Mouse (Mus musculus) myocyte (in vitro differentiated cells): ENCODE measurements at regions not wholly inside any gene's neighbourhood (a gene's known extent, or its start where the extent isn't known, plus 50 kb on each side); places are given as distances from the start of the nearest gene placed in this dataset.

Experiments used
- H3K27me3 ChIP-seq: one replicate; pipeline ENCODE4 v1.6.1; 2011; ENCODE audit not compliant: control insufficient read depth, insufficient read depth, insufficient read length
- H3K36me3 ChIP-seq: one replicate; pipeline ENCODE4 v1.6.1; 2011; ENCODE audit not compliant: control insufficient read depth, insufficient read depth
- H3K4me2 ChIP-seq: one replicate; pipeline ENCODE4 v1.6.1; 2011; ENCODE audit warnings: low read depth, control low read depth
- H3K4me3 ChIP-seq: one replicate; pipeline ENCODE4 v1.5.1; 2011; ENCODE audit warnings: mild to moderate bottlenecking, control low read depth, moderate library complexity
- H3K79me2 ChIP-seq: one replicate; pipeline ENCODE4 v1.6.1; 2011; ENCODE audit not compliant: control insufficient read depth, insufficient read depth
- H3ac ChIP-seq: one replicate; pipeline ENCODE4 v1.6.1; 2011; ENCODE audit not compliant: control insufficient read depth, insufficient read length
- CEBPB ChIP-seq: IDR thresholded peaks from 2 replicates; pipeline ENCODE4 v1.6.1; 2011; ENCODE audit warnings: mild to moderate bottlenecking, moderate library complexity; ENCODE audit not compliant: poor library complexity, insufficient read depth, severe bottlenecking
- E2F4 ChIP-seq: IDR thresholded peaks from one replicate; pipeline ENCODE4 v1.6.1; 2011; ENCODE audit warnings: mild to moderate bottlenecking, control low read depth, moderate library complexity; ENCODE audit not compliant: insufficient read depth
- MAX ChIP-seq: IDR thresholded peaks from one replicate; pipeline ENCODE4 v1.6.1; 2011; ENCODE audit warnings: low read depth, mild to moderate bottlenecking, control low read depth
- MYOD1 ChIP-seq, 3 experiments: IDR thresholded peaks; one replicate each; pipeline ENCODE4 v1.6.1; 2011; ENCODE audit warnings: control low read depth in 2 of 3, low read depth in 2 of 3, mild to moderate bottlenecking in 2 of 3, moderate library complexity in 1 of 3; ENCODE audit not compliant: insufficient read length in 2 of 3, control insufficient read depth in 1 of 3
- MYOG ChIP-seq, 3 experiments: IDR thresholded peaks; one replicate each; pipeline ENCODE4 v1.6.1; 2011; ENCODE audit warnings: control low read depth in 2 of 3, low read depth in 2 of 3, mild to moderate bottlenecking in 2 of 3; ENCODE audit not compliant: insufficient read length in 2 of 3, control insufficient read depth in 1 of 3, insufficient read depth in 1 of 3
- POLR2A ChIP-seq: IDR thresholded peaks from one replicate; pipeline ENCODE4 v1.6.1; 2011; ENCODE audit warnings: low read depth, mild to moderate bottlenecking, control low read depth, moderate library complexity; ENCODE audit not compliant: insufficient read length
- POLR2AphosphoS2 ChIP-seq: IDR thresholded peaks from one replicate; pipeline ENCODE4 v1.6.1; 2011; ENCODE audit warnings: low read depth, control low read depth; ENCODE audit not compliant: insufficient read length
- REST ChIP-seq: IDR thresholded peaks from one replicate; pipeline ENCODE4 v1.6.1; 2011; ENCODE audit warnings: mild to moderate bottlenecking, control low read depth, moderate library complexity; ENCODE audit not compliant: insufficient read depth, insufficient read length
- SRF ChIP-seq: IDR thresholded peaks from one replicate; pipeline ENCODE4 v1.6.1; 2011; ENCODE audit warnings: low read depth; ENCODE audit not compliant: control insufficient read depth, insufficient read length
- TCF12 ChIP-seq: IDR thresholded peaks from one replicate; pipeline ENCODE4 v1.6.1; 2011; ENCODE audit warnings: mild to moderate bottlenecking, control low read depth; ENCODE audit not compliant: poor library complexity, insufficient read depth, severe bottlenecking
- TCF3 ChIP-seq: IDR thresholded peaks from one replicate; pipeline ENCODE4 v1.6.1; 2011; ENCODE audit warnings: low read depth, control low read depth; ENCODE audit not compliant: insufficient read length
- USF1 ChIP-seq: IDR thresholded peaks from one replicate; pipeline ENCODE4 v1.6.1; 2011; ENCODE audit warnings: low read depth, mild to moderate bottlenecking, control low read depth, moderate library complexity

DNA sequence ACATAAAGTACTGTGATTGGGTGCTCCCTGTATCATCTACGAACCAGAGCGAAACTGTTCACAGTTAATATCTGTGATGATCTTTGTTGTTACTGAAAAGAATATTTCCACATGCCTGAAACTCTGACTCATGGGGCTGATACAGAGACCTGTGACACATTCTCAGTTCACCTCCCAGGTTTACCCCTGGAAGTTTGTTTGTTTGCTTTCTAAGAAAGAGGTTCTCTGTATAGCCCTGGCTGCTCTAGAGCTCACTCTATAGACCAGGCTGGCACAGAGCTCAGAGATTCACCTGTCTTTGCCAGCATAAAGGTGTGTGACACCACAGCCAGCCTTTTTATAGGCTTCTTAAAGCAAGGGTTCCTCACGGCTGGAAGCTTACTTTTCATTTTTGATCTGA, 182.6 kb upstream of the Pgrmc2 start:
- H3K4me2 ChIP-seq, result no peak overlapping the region
- no peaks in the 10 kb centered on the region for H3K27me3 ChIP-seq
- no peaks in the 10 kb centered on the region for H3K79me2 ChIP-seq
- no peak overlapping the region for H3K4me3 ChIP-seq
- no peak overlapping the region for H3ac ChIP-seq
- no peak for TF ChIP-seq E2F4
- no peak for TF ChIP-seq REST
- TF ChIP-seq POLR2A, result no peak
- no peak for TF ChIP-seq MYOD1 (IDR thresholded peaks at IDR 0.05; ENCODE audit: control insufficient read depth in 1 of 3, insufficient read length in 2 of 3, low read depth in 2 of 3)
- TF ChIP-seq POLR2AphosphoS2, result no peak
- no peak for TF ChIP-seq SRF
- TF ChIP-seq CEBPB, result no peak
- no peak for TF ChIP-seq MYOG (IDR thresholded peaks at IDR 0.05; ENCODE audit: control insufficient read depth in 1 of 3, insufficient read depth in 1 of 3, insufficient read length in 2 of 3, low read depth in 2 of 3)
- TF ChIP-seq TCF3, result no peak
- no peak for TF ChIP-seq USF1
- TF ChIP-seq TCF12, result no peak
- TF ChIP-seq MAX, result no peak
- H3K36me3 ChIP-seq, result no peaks in the 10 kb centered on the region

DNA sequence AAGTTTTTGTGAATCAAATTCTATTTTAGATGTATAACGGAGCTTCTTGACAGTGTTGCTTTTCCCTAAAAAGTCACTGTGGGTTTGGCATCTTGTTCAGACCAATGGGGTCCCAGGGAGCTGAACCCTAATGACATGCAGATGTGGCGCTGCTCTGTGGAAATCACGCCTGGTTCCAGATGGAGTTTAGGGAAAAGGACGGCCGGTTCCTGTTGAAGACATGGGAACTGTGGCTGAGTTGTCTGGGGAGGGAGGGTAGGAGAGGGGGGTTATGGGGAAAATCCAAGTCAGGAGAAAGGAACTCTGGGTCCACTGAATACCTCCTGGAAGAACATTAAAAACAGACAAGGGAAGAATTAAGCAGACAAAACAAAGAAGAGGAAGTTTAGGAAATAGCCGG, 175.4 kb upstream of the Pgrmc2 start:
- Histone ChIP-seq H3ac (no peak overlapping the region), H3K27me3 (no peaks in the 10 kb centered on the region), H3K79me2 (no peaks in the 10 kb centered on the region), H3K36me3 (no peaks in the 10 kb centered on the region), H3K4me2 (no peak overlapping the region), H3K4me3 (no peak overlapping the region)
- TF ChIP-seq TCF3, result no peak
- no peak for TF ChIP-seq REST
- TF ChIP-seq POLR2A, result no peak
- no peak for TF ChIP-seq MAX
- no peak for TF ChIP-seq CEBPB
- TF ChIP-seq MYOD1 (IDR thresholded peaks at IDR 0.05; ENCODE audit: control insufficient read depth in 1 of 3, insufficient read length in 2 of 3, low read depth in 2 of 3), result no peak
- TF ChIP-seq E2F4, result no peak
- TF ChIP-seq SRF, result no peak
- no peak for TF ChIP-seq POLR2AphosphoS2
- TF ChIP-seq TCF12, result no peak
- TF ChIP-seq USF1, result no peak
- TF ChIP-seq MYOG (IDR thresholded peaks at IDR 0.05; ENCODE audit: control insufficient read depth in 1 of 3, insufficient read depth in 1 of 3, insufficient read length in 2 of 3, low read depth in 2 of 3), result no peak

DNA sequence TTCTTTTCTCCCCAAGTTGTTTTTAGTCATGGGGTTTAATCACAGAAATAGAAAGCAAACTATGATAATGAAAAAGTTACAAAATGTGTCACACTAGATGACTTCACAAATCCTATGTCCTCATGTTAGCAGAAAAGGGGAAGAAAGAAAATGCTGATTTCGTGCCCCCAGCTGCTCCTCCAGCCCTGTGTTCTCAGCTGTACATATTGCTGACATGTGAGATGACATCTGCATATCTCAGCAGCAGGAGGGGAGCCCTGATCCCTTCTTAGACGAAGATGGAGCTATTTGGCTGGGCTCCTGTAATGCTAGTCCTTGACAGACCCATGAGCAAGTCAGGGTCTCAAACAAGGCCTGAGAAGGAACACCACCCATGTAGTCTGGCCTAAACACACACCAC, 162.1 kb upstream of the Pgrmc2 start:
- Histone ChIP-seq H3ac (no peak overlapping the region), H3K79me2 (no peaks in the 10 kb centered on the region), H3K4me2 (no peak overlapping the region), H3K27me3 (no peaks in the 10 kb centered on the region), H3K36me3 (no peaks in the 10 kb centered on the region), H3K4me3 (no peak overlapping the region)
- no peak for TF ChIP-seq POLR2A
- TF ChIP-seq SRF, result no peak
- no peak for TF ChIP-seq E2F4
- TF ChIP-seq TCF3, result no peak
- TF ChIP-seq MYOG (IDR thresholded peaks at IDR 0.05; ENCODE audit: control insufficient read depth in 1 of 3, insufficient read depth in 1 of 3, insufficient read length in 2 of 3, low read depth in 2 of 3), result no peak
- no peak for TF ChIP-seq MAX
- no peak for TF ChIP-seq REST
- TF ChIP-seq CEBPB, result no peak
- no peak for TF ChIP-seq POLR2AphosphoS2
- TF ChIP-seq MYOD1 (IDR thresholded peaks at IDR 0.05; ENCODE audit: control insufficient read depth in 1 of 3, insufficient read length in 2 of 3, low read depth in 2 of 3), result no peak
- TF ChIP-seq TCF12, result no peak
- TF ChIP-seq USF1, result no peak

DNA sequence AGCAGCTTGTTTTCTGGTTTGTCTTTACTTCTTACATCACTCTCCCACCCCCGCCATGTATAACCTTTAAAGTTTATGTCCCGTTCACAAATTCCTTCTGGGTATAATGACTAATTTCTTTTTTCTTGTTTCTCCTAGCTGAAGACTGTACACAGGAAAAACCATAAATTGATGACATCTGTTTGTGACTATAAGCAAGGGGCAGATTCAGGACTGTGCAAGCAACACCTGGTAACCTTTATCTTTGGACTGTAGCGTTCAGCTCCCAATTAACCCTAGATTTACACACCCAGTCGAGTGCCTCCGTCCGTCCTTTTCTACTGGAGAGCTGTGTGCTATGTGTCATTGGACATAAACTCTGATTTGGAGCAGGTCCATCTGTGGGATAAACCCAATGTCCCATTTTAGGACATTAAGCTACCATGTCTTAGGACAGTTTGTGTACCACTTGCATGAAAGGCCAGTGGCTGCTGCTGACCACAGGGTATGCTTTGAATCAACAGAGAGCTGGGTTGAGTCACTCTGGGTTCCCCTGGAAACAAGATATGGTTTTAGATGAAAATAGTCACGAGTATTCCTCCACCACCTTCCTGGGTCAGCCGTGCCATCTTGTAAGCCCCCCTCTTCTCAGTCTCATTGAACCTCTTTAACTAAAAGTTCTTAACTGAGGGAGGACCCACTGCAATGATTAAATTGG, 159.2 kb upstream of the Pgrmc2 start:
- Histone ChIP-seq H3ac (no peak overlapping the region), H3K79me2 (no peaks in the 10 kb centered on the region), H3K4me2 (peak overlapping the region; percentile 35), H3K36me3 (no peaks in the 10 kb centered on the region), H3K27me3 (no peaks in the 10 kb centered on the region), H3K4me3 (no peak overlapping the region)
- TF ChIP-seq REST, result no peak
- TF ChIP-seq USF1, result no peak
- TF ChIP-seq MYOD1 (IDR thresholded peaks at IDR 0.05; ENCODE audit: control insufficient read depth in 1 of 3, insufficient read length in 2 of 3, low read depth in 2 of 3), result no peak
- TF ChIP-seq TCF12, result no peak
- no peak for TF ChIP-seq TCF3
- no peak for TF ChIP-seq SRF
- no peak for TF ChIP-seq POLR2A
- TF ChIP-seq E2F4, result no peak
- TF ChIP-seq MYOG (IDR thresholded peaks at IDR 0.05; ENCODE audit: control insufficient read depth in 1 of 3, insufficient read depth in 1 of 3, insufficient read length in 2 of 3, low read depth in 2 of 3), result no peak
- no peak for TF ChIP-seq MAX
